Mouse (Mus musculus): ENCODE results near the gene Higd1a. TPM values are rescaled to one million over a fixed set of nuclear protein-coding genes. Genes with fewer than 3 reads are reported as not detected.

The Higd1a gene
- polyA plus RNA-seq, 1 experiment from 2014 or later: 133 TPM

- ATAC-seq (ENCODE audit: low FRiP score, low TSS enrichment): peak; percentile 43
Observed at GRCm38 (mm10) chr9:121889927-121890440, 31.8 kb upstream of the Higd1a start.

DNA sequence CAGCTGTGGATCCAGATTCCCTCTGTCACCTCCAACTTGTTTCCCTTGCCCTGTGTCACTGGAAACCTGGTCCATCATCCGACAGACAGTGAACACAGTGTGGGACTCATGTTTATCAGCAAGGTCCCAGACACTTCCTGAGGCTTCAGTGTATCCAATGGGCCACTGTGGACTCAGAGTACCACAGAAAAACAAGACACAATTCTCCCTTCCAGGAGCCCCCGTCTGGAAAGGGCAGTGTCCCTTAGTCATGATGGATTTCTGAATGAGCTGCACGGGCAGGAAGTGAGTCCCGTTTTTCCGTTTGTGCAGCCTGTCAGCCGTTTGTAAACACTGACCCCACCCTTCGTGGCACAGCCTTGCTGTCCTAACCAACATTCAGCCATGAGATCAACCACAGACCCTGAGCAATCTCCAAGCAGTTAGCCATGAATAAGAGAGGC is 23.9 kb upstream of the Higd1a start:
- no peak overlapping the region for H3K4me3 ChIP-seq (ENCODE audit: low read length)
- WGBS: 46% methylated on average over 7 of the region's 7 CpGs
- H3K27ac ChIP-seq (ENCODE audit: low read depth, low read length): no peak overlapping the region
- no peak for ATAC-seq (ENCODE audit: low FRiP score, low TSS enrichment)
- H3K9ac ChIP-seq (ENCODE audit: low read depth, low read length): no peak overlapping the region
- H3K4me2 ChIP-seq (replicated peaks; ENCODE audit: low read depth, low read length): no peak overlapping the region
- H3K27me3 ChIP-seq (ENCODE audit: control insufficient read depth, insufficient read depth, low read length): no peaks in the 10 kb centered on the region
- no peaks in the 10 kb centered on the region for H3K36me3 ChIP-seq (ENCODE audit: control insufficient read depth, insufficient read depth, low read length)
- no peaks in the 10 kb centered on the region for H3K9me3 ChIP-seq (ENCODE audit: control insufficient read depth, low read length)
- no peaks in the 10 kb centered on the region for H3K4me1 ChIP-seq (ENCODE audit: control insufficient read depth, insufficient read depth, low read length)

More at GRCm38 (mm10) chr9:121889927-121890440, 31.8 kb upstream of the Higd1a start:
- peaks cover 13% of the 10 kb centered on the region; the same call in 1 of the 2 replicates for H3K4me1 ChIP-seq (ENCODE audit: control insufficient read depth, insufficient read depth, low read length)
- no peaks in the 10 kb centered on the region for H3K9me3 ChIP-seq (ENCODE audit: control insufficient read depth, low read length)
- H3K27ac ChIP-seq (ENCODE audit: low read depth, low read length): no peak overlapping the region
- no peaks in the 10 kb centered on the region for H3K27me3 ChIP-seq (ENCODE audit: control insufficient read depth, insufficient read depth, low read length)
- H3K4me3 ChIP-seq (ENCODE audit: low read length): no peak overlapping the region
- peak overlapping the region; percentile 26; the same call in 1 of the 2 replicates for H3K4me2 ChIP-seq (replicated peaks; ENCODE audit: low read depth, low read length)
- no peaks in the 10 kb centered on the region for H3K36me3 ChIP-seq (ENCODE audit: control insufficient read depth, insufficient read depth, low read length)
- H3K9ac ChIP-seq (ENCODE audit: low read depth, low read length): no peak overlapping the region
- 58% methylated on average over 4 of the region's 4 CpGs for WGBS

- ATAC-seq (ENCODE audit: low FRiP score, low TSS enrichment): no peak
- H3K9ac ChIP-seq (ENCODE audit: low read depth, low read length): no peak overlapping the region
- H3K36me3 ChIP-seq (ENCODE audit: control insufficient read depth, insufficient read depth, low read length): no peaks in the 10 kb centered on the region
- H3K4me2 ChIP-seq (replicated peaks; ENCODE audit: low read depth, low read length): no peak overlapping the region
- no peaks in the 10 kb centered on the region for H3K4me1 ChIP-seq (ENCODE audit: control insufficient read depth, insufficient read depth, low read length)
- H3K27ac ChIP-seq (ENCODE audit: low read depth, low read length): no peak overlapping the region
- 65% methylated on average over 6 of the region's 6 CpGs for WGBS
- H3K4me3 ChIP-seq (ENCODE audit: low read length): no peak overlapping the region
- H3K27me3 ChIP-seq (ENCODE audit: control insufficient read depth, insufficient read depth, low read length): no peaks in the 10 kb centered on the region
- H3K9me3 ChIP-seq (ENCODE audit: control insufficient read depth, low read length): no peaks in the 10 kb centered on the region
Observed at GRCm38 (mm10) chr9:121881301-121881700, 23.1 kb upstream of the Higd1a start.

DNA sequence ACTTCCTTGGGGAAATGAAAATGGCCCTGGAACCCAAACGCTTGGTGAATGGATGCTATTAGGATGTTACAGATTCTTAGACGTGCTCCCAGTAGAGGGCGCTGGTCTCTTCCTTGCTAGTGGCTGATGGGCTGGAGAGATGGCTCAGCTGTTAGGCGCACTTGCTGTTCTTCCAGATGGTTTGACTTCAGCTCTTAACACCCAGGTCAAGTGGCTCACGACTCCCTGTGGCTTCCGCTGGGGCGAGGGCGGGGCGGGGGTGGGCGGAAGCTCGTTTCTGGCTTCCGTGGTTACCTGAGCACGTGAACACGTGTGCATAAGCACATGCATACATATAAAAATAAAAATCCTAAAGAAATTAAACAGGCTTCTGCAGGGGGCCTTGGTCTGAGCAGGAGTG is 22.7 kb upstream of the Higd1a start:
- Histone ChIP-seq H3K36me3 (ENCODE audit: control insufficient read depth, insufficient read depth, low read length) (no peaks in the 10 kb centered on the region), H3K4me2 (replicated peaks; ENCODE audit: low read depth, low read length) (peak overlapping the region; percentile 22; the same call in 1 of the 2 replicates), H3K4me1 (ENCODE audit: control insufficient read depth, insufficient read depth, low read length) (no peaks in the 10 kb centered on the region), H3K9me3 (ENCODE audit: control insufficient read depth, low read length) (no peaks in the 10 kb centered on the region), H3K4me3 (ENCODE audit: low read length) (no peak overlapping the region), H3K9ac (ENCODE audit: low read depth, low read length) (no peak overlapping the region), H3K27me3 (ENCODE audit: control insufficient read depth, insufficient read depth, low read length) (no peaks in the 10 kb centered on the region), H3K27ac (ENCODE audit: low read depth, low read length) (no peak overlapping the region)
- 27% methylated on average over 14 of the region's 14 CpGs for WGBS
- ATAC-seq (ENCODE audit: low FRiP score, low TSS enrichment): no peak

DNA sequence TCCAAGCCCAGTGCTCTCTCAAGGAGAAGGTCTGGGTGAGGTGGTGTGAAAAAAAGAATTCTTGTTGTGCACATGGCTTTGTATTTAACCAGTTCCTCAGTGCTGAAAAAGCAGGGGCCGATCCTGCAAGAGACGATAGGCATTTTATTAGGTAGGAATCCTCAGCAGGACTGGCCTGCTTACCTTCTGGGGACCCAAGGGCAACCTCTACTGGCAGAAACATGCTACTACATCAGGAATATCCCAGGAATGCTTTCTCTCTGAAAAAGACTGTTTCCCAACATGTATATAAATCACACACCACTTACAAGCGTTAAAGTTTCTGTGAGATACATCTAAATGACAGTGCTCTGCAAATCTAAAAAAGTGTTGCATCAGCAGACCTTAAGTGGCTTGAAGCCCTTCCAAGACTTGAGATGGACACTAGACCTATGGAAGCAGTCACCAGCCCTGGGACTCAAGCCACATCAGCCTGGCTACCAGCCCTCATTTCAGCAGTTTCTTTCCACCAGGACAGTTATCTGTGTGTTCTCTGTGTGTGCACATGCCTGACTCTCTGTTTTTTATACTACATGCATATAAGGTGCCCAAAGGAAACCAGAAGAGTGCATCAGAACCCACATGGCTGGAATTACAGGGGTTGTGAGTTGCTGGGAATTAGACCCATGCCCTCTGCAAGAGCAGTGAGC is 19.0 kb upstream of the Higd1a start:
- no peak overlapping the region for H3K9ac ChIP-seq (ENCODE audit: low read depth, low read length)

GRCm38 (mm10) chr9:121873578-121873977 is 15.4 kb upstream of the Higd1a start:
- H3K4me2 ChIP-seq (replicated peaks; ENCODE audit: low read depth, low read length): no peak overlapping the region
- H3K4me3 ChIP-seq (ENCODE audit: low read length): no peak overlapping the region
- no peaks in the 10 kb centered on the region for H3K9me3 ChIP-seq (ENCODE audit: control insufficient read depth, low read length)
- no peaks in the 10 kb centered on the region for H3K27me3 ChIP-seq (ENCODE audit: control insufficient read depth, insufficient read depth, low read length)
- no peaks in the 10 kb centered on the region for H3K36me3 ChIP-seq (ENCODE audit: control insufficient read depth, insufficient read depth, low read length)
- no peaks in the 10 kb centered on the region for H3K4me1 ChIP-seq (ENCODE audit: control insufficient read depth, insufficient read depth, low read length)
- no peak overlapping the region for H3K9ac ChIP-seq (ENCODE audit: low read depth, low read length)
- H3K27ac ChIP-seq (ENCODE audit: low read depth, low read length): no peak overlapping the region
- no peak for ATAC-seq (ENCODE audit: low FRiP score, low TSS enrichment)

More for the DNA sequence above, 19.0 kb upstream of the Higd1a start:
- H3K27ac ChIP-seq (ENCODE audit: low read depth, low read length): no peak overlapping the region
- no peak overlapping the region for H3K4me2 ChIP-seq (replicated peaks; ENCODE audit: low read depth, low read length)
- H3K27me3 ChIP-seq (ENCODE audit: control insufficient read depth, insufficient read depth, low read length): no peaks in the 10 kb centered on the region
- no peak overlapping the region for H3K4me3 ChIP-seq (ENCODE audit: low read length)
- no peaks in the 10 kb centered on the region for H3K9me3 ChIP-seq (ENCODE audit: control insufficient read depth, low read length)
- 6% methylated on average over 3 of the region's 3 CpGs for WGBS
- H3K36me3 ChIP-seq (ENCODE audit: control insufficient read depth, insufficient read depth, low read length): no peaks in the 10 kb centered on the region
- no peaks in the 10 kb centered on the region for H3K4me1 ChIP-seq (ENCODE audit: control insufficient read depth, insufficient read depth, low read length)
- no peak for ATAC-seq (ENCODE audit: low FRiP score, low TSS enrichment)

- no peak for ATAC-seq (ENCODE audit: low FRiP score, low TSS enrichment)
- 82% methylated on average over 2 of the region's 2 CpGs for WGBS
Observed at GRCm38 (mm10) chr9:121872062-121872683, 14.0 kb upstream of the Higd1a start.

DNA sequence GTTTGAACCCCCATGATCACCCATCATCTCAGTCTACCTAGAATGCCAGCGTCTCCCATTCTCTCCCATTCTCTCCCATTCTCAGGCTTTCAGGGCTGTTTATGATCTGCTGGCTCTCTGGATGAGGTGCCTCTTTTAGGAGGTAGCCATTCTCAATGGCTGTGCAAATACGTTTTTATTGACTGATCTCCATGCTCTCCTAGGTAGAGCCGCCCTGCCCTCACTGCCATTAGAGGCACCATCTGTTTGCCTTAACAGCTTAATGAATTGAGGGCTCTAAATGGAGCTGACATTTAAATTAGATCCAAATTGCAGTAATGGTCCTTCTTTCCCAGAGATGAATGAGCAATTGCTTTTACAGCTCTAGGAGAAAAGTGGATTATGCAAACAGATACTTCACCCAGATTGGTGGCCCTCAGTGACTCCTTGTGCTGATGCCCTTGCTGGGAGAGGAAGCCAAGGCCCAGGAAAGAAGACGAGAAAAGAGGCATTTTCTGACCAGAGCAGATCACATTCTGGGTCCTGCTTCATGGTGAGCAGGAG is 11.9 kb upstream of the Higd1a start:
- Histone ChIP-seq H3K36me3 (ENCODE audit: control insufficient read depth, insufficient read depth, low read length) (no peaks in the 10 kb centered on the region), H3K9ac (ENCODE audit: low read depth, low read length) (no peak overlapping the region), H3K9me3 (ENCODE audit: control insufficient read depth, low read length) (no peaks in the 10 kb centered on the region), H3K27ac (ENCODE audit: low read depth, low read length) (no peak overlapping the region), H3K4me1 (ENCODE audit: control insufficient read depth, insufficient read depth, low read length) (0 out of 2 replicates have a peak, but pooled peaks cover 4% of the 10 kb centered on the region), H3K4me3 (ENCODE audit: low read length) (no peak overlapping the region), H3K4me2 (replicated peaks; ENCODE audit: low read depth, low read length) (no peak overlapping the region), H3K27me3 (ENCODE audit: control insufficient read depth, insufficient read depth, low read length) (no peaks in the 10 kb centered on the region)
- no peak for ATAC-seq (ENCODE audit: low FRiP score, low TSS enrichment)
- 29% methylated on average over 4 of the region's 4 CpGs for WGBS

More at GRCm38 (mm10) chr9:121872062-121872683, 14.0 kb upstream of the Higd1a start:
- Histone ChIP-seq H3K9me3 (ENCODE audit: control insufficient read depth, low read length) (no peaks in the 10 kb centered on the region), H3K9ac (ENCODE audit: low read depth, low read length) (no peak overlapping the region), H3K4me2 (replicated peaks; ENCODE audit: low read depth, low read length) (no peak overlapping the region), H3K36me3 (ENCODE audit: control insufficient read depth, insufficient read depth, low read length) (no peaks in the 10 kb centered on the region), H3K27me3 (ENCODE audit: control insufficient read depth, insufficient read depth, low read length) (no peaks in the 10 kb centered on the region), H3K4me3 (ENCODE audit: low read length) (no peak overlapping the region), H3K4me1 (ENCODE audit: control insufficient read depth, insufficient read depth, low read length) (no peaks in the 10 kb centered on the region), H3K27ac (ENCODE audit: low read depth, low read length) (no peak overlapping the region)

DNA sequence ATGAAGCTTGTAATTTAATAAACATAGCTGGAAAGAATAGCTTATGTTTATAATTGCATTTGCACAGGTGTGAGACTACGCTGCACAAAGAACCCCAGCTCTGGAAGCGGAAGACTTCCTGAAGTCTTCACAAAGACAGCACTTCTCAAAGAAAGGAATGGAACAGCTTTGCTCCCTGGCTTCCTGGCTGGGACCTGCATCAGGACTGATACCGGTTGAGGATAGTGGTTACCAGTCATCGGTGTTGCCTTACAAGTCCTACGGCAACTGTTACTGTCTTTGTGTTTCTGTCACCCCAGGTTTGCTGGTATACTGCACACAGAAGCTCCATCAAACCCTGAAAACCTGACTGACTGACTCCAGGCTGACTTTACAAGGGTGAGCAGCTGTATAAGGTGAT is 11.3 kb upstream of the Higd1a start:
- H3K4me2 ChIP-seq (replicated peaks; ENCODE audit: low read depth, low read length): no peak overlapping the region
- 79% methylated on average over 5 of the region's 5 CpGs for WGBS
- H3K9me3 ChIP-seq (ENCODE audit: control insufficient read depth, low read length): no peaks in the 10 kb centered on the region
- no peak overlapping the region for H3K9ac ChIP-seq (ENCODE audit: low read depth, low read length)
- no peak overlapping the region for H3K4me3 ChIP-seq (ENCODE audit: low read length)
- no peak overlapping the region for H3K27ac ChIP-seq (ENCODE audit: low read depth, low read length)
- 0 out of 2 replicates have a peak, but pooled peaks cover 4% of the 10 kb centered on the region for H3K4me1 ChIP-seq (ENCODE audit: control insufficient read depth, insufficient read depth, low read length)
- H3K36me3 ChIP-seq (ENCODE audit: control insufficient read depth, insufficient read depth, low read length): no peaks in the 10 kb centered on the region
- ATAC-seq (ENCODE audit: low FRiP score, low TSS enrichment): no peak
- H3K27me3 ChIP-seq (ENCODE audit: control insufficient read depth, insufficient read depth, low read length): no peaks in the 10 kb centered on the region

Measured in kidney, embryonic 14.5 days (tissue).